Mouse (Mus musculus) C2C12 (cell line): ENCODE data around the gene Aes.
A peak's percentile ranks its signal among the peaks of the same experiment; 100 is the strongest.

Experiments
- CTCF ChIP-seq: IDR thresholded peaks from one replicate; pipeline ENCODE4 v1.5.1; 2011; ENCODE audit not compliant: control insufficient read depth, insufficient read depth, insufficient read length
- FOSL1 ChIP-seq: IDR thresholded peaks from one replicate; pipeline ENCODE4 v1.8.0; 2011; ENCODE audit warnings: mild to moderate bottlenecking, low read length; ENCODE audit not compliant: poor library complexity, insufficient read depth, severe bottlenecking
- MYOD1 ChIP-seq: IDR thresholded peaks from one replicate; pipeline ENCODE4 v1.6.1; 2011; ENCODE audit warnings: low read depth; ENCODE audit not compliant: control insufficient read depth, insufficient read length
- MYOG ChIP-seq: IDR thresholded peaks from one replicate; pipeline ENCODE4 v1.6.1; 2011; ENCODE audit not compliant: control insufficient read depth, insufficient read length; ENCODE audit errors: extremely low read depth
- USF1 ChIP-seq: IDR thresholded peaks from one replicate; pipeline ENCODE4 v1.6.1; 2011; ENCODE audit warnings: low read depth, mild to moderate bottlenecking, control low read depth, moderate library complexity

DNA sequence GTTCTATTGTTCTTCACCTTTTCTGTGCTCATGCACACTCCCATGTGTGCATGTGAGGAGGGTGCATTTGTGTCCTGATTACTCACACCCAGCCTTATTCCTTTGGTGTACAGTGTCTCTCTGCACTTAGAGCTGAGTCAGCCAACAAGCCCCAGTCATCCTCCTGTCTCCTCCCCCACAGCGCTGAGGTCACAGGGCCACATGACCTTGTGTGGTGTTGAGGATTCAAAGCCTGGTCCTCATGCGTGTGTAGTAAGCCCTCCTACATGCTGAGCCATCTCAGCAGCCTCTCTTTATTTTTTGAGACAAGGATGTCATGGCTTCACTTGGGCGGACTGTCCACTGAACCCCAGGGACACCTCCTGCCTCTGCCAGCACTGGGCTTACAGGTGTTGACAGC, 53.5 kb downstream of the Aes start:
- no peak for TF ChIP-seq CTCF
- TF ChIP-seq MYOD1: no peak
- TF ChIP-seq FOSL1: no peak
- no peak for TF ChIP-seq MYOG
- TF ChIP-seq USF1: peak; percentile 73
